ENCODE assay signal across 11 mouse cellular contexts in the genomic region with DNA sequence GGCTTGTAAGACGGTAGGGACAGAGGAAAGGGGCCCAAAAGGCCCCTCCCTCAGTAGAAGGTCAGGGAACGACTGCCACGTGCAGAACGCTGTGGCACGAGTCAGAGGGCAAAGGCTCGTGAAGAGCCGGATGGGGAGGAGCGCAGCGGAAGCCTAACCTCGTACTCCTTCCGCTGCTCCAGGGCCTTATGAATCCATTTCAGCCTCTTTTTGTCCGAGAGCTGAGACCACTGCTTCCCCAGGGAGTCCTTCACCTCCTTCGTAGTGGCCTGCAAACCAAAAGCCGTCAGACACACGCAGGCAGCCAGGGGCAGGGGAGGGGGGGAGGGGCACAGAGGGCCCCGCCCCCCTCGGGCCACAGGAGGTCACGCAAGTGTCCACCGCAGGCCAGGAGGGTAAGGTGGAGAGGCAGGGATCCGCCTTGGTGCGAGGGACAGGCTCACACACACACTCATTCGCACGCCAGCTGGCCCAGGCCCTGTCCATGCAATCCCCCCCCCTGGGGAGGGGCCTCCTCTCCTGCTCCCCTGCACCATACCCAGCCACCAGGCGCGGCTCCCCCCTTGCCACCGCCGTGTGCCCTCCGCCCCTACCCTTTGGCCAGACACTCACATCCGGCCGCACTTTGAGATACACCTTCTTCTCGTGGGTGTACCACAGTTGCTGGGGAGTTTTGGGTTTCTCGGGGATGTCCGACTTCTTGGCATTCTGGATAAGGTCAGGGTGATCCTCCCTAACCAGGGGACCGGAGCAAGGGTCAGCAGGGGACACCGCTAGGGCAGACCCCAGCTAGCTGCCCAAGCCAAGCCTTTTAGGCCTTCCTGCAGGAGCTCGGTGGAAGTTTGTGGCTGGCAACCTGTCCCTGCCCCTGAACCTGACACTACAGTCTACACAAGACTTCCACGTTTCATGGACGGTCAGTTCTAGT. TPM values are rescaled to one million over a fixed set of nuclear protein-coding genes. Genes with fewer than 3 reads are reported as not detected.
DNase-seq lines count a peak whose midpoint lies in the region; ATAC-seq and TF ChIP-seq lines count a peak whose summit lies in the region.
"Had no signal": no experiment of that assay in that cellular context is flagged by ENCODE, and none has a peak within 500 bp of the region (broad histone marks: within the 10 kb centered on the region; RNA-seq: fewer than 3 reads in every experiment).

No protein-coding gene starts in this region.

- H3K36me3 ChIP-seq in lung, embryonic 14.5 days (ENCODE audit: insufficient read depth): peaks cover 93% of the 10 kb centered on the region
- H3K36me3 ChIP-seq in embryonic facial prominence, embryonic 15.5 days: peaks cover 80% of the 10 kb centered on the region
- peaks cover 77% of the 10 kb centered on the region for H3K36me3 ChIP-seq in liver, postnatal 0 days (replicated peaks; ENCODE audit: insufficient read depth, low read length)

- no peak for TF ChIP-seq CTCF in lung, embryonic 14.5 days (IDR thresholded peaks at IDR 0.05; ENCODE audit: low read depth)
- no peak for TF ChIP-seq CTCF in liver, postnatal 0 days (IDR thresholded peaks at IDR 0.05; ENCODE audit: low read depth)

- TF ChIP-seq EP300 in liver, postnatal 0 days (IDR thresholded peaks at IDR 0.05; ENCODE audit: low read depth): no peak

- WGBS in lung, embryonic 14.5 days: 43% methylated on average over 38 of the region's 38 CpGs
- WGBS in embryonic facial prominence, embryonic 15.5 days: 45% methylated on average over 38 of the region's 38 CpGs
- 65% methylated on average over 31 of the region's 38 CpGs for WGBS in liver, postnatal 0 days (ENCODE audit: insufficient replicate concordance)

- no peak for ATAC-seq in lung, embryonic 14.5 days (ENCODE audit: insufficient read depth)
- no peak for ATAC-seq in embryonic facial prominence, embryonic 15.5 days (ENCODE audit: insufficient number of reproducible peaks, low FRiP score, low TSS enrichment, low read depth)
- ATAC-seq in liver, postnatal 0 days: peak; percentile 3; the same call in 1 of the 2 replicates
- ATAC-seq: CD4-positive, CD25-positive, alpha-beta regulatory T cell, adult 4 months had no signal

- H3K4me2 ChIP-seq in lung, embryonic 14.5 days: peak overlapping the region; percentile 33; the same call in 1 of the 2 replicates
- no peak overlapping the region for H3K4me2 ChIP-seq in embryonic facial prominence, embryonic 15.5 days (replicated peaks)
- peak overlapping the region; percentile 82 for H3K4me2 ChIP-seq in liver, postnatal 0 days (ENCODE audit: low read depth, low read length)

- H3K9me3 ChIP-seq in lung, embryonic 14.5 days (ENCODE audit: low read depth, low read length): no peaks in the 10 kb centered on the region
- no peaks in the 10 kb centered on the region for H3K9me3 ChIP-seq in embryonic facial prominence, embryonic 15.5 days (replicated peaks)
- no peaks in the 10 kb centered on the region for H3K9me3 ChIP-seq in liver, postnatal 0 days (ENCODE audit: low read length)
- H3K9me3 ChIP-seq: megakaryocyte, embryonic 14.5 days had no signal

- DNase-seq in cerebellum, adult 9-10 months: peak; percentile 50
- DNase-seq in cerebellum, postnatal 25 days: no peak
- peak; percentile 10 for DNase-seq in lung, embryonic 14.5 days
- DNase-seq in lung, postnatal 14 days: no peak
- DNase-seq in liver, postnatal 0 days: peak; percentile 40
- no peak for DNase-seq in right cerebral cortex, postnatal 14 days
- DNase-seq in thymus, adult 18-20 months: no peak
- DNase-seq: heart, postnatal 36 days had no signal

- H3K4me3 ChIP-seq in lung, embryonic 14.5 days (ENCODE audit: low read depth, low read length): no peak overlapping the region
- no peak overlapping the region for H3K4me3 ChIP-seq in embryonic facial prominence, embryonic 15.5 days (replicated peaks)
- 0 out of 2 replicates have a peak overlapping the region, but pooled peaks have one; percentile 0 for H3K4me3 ChIP-seq in liver, postnatal 0 days (ENCODE audit: low read depth, low read length)

- no peaks in the 10 kb centered on the region for H3K27me3 ChIP-seq in lung, embryonic 14.5 days (ENCODE audit: insufficient read depth, low read length)
- H3K27me3 ChIP-seq in embryonic facial prominence, embryonic 15.5 days: no peaks in the 10 kb centered on the region
- H3K27me3 ChIP-seq in liver, postnatal 0 days (ENCODE audit: insufficient read depth, low read length): no peaks in the 10 kb centered on the region
- H3K27me3 ChIP-seq: megakaryocyte, embryonic 14.5 days had no signal

- H3K9ac ChIP-seq in lung, embryonic 14.5 days: no peak overlapping the region
- 0 out of 2 replicates have a peak overlapping the region, but pooled peaks have one; percentile 5 for H3K9ac ChIP-seq in embryonic facial prominence, embryonic 15.5 days
- H3K9ac ChIP-seq in liver, postnatal 0 days (replicated peaks): peak overlapping the region; percentile 55

- no peak overlapping the region for H3K27ac ChIP-seq in lung, embryonic 14.5 days (ENCODE audit: low read depth)
- H3K27ac ChIP-seq in embryonic facial prominence, embryonic 15.5 days (replicated peaks): no peak overlapping the region
- H3K27ac ChIP-seq in liver, postnatal 0 days (ENCODE audit: low read depth): peak overlapping the region; percentile 46

- H3K4me1 ChIP-seq in lung, embryonic 14.5 days (ENCODE audit: insufficient read depth): peaks cover 8% of the 10 kb centered on the region; the same call in 1 of the 2 replicates
- peaks cover 41% of the 10 kb centered on the region for H3K4me1 ChIP-seq in embryonic facial prominence, embryonic 15.5 days
- peaks cover 36% of the 10 kb centered on the region for H3K4me1 ChIP-seq in liver, postnatal 0 days (ENCODE audit: insufficient read depth)

RNA-seq across cellular contexts. Expression of gene Ubtf, which starts 8.5 kb away (rescaled TPM):
- polyA plus RNA-seq in lung, embryonic 14.5 days (2014; fragmentation: Nextera tagmentation; extraction: Ambion mirVana): 86.0 and 93.8 TPM in 2 replicates
- 86.6 and 87.3 TPM in 2 replicates for polyA plus RNA-seq in embryonic facial prominence, embryonic 15.5 days (2015; fragmentation: Nextera tagmentation; extraction: Ambion mirVana)
- polyA plus RNA-seq in liver, postnatal 0 days (2015; fragmentation: Nextera tagmentation; extraction: Ambion mirVana): 32.4 and 32.5 TPM in 2 replicates

RNA-seq across cellular contexts. Expression of gene Atxn7l3, which starts 14.6 kb away (rescaled TPM):
- 17.4 TPM in 2 replicates for polyA plus RNA-seq in lung, embryonic 14.5 days (2014; fragmentation: Nextera tagmentation; extraction: Ambion mirVana)
- polyA plus RNA-seq in embryonic facial prominence, embryonic 15.5 days (2015; fragmentation: Nextera tagmentation; extraction: Ambion mirVana): 18.4 and 20.0 TPM in 2 replicates
- polyA plus RNA-seq in liver, postnatal 0 days (2015; fragmentation: Nextera tagmentation; extraction: Ambion mirVana): 4.5 and 4.6 TPM in 2 replicates

RNA-seq across cellular contexts. Expression of gene Tmub2, which starts 26.3 kb away (rescaled TPM):
- 48.8 and 49.9 TPM in 2 replicates for polyA plus RNA-seq in lung, embryonic 14.5 days (2014; fragmentation: Nextera tagmentation; extraction: Ambion mirVana)
- polyA plus RNA-seq in embryonic facial prominence, embryonic 15.5 days (2015; fragmentation: Nextera tagmentation; extraction: Ambion mirVana): 58.3 and 59.5 TPM in 2 replicates
- polyA plus RNA-seq in liver, postnatal 0 days (2015; fragmentation: Nextera tagmentation; extraction: Ambion mirVana): 19.4 and 20.8 TPM in 2 replicates

RNA-seq across cellular contexts. Expression of gene Asb16, which starts 42.5 kb away (rescaled TPM):
- polyA plus RNA-seq in lung, embryonic 14.5 days (2014; fragmentation: Nextera tagmentation; extraction: Ambion mirVana): 0.08 TPM in 1 of 2 replicates, not detected in the other
- polyA plus RNA-seq in embryonic facial prominence, embryonic 15.5 days (2015; fragmentation: Nextera tagmentation; extraction: Ambion mirVana): 0.12 and 0.26 TPM in 2 replicates
- polyA plus RNA-seq in liver, postnatal 0 days (2015; fragmentation: Nextera tagmentation; extraction: Ambion mirVana): not detected in 2 replicates
- polyA plus RNA-seq: CD4-positive, CD25-positive, alpha-beta regulatory T cell, adult 4 months had no signal

RNA-seq across cellular contexts. Expression of gene Slc4a1, which starts 55.0 kb away (rescaled TPM):
- polyA plus RNA-seq in lung, embryonic 14.5 days (2014; fragmentation: Nextera tagmentation; extraction: Ambion mirVana): 6.0 and 6.9 TPM in 2 replicates
- polyA plus RNA-seq in embryonic facial prominence, embryonic 15.5 days (2015; fragmentation: Nextera tagmentation; extraction: Ambion mirVana): 5.0 and 5.2 TPM in 2 replicates
- polyA plus RNA-seq in liver, postnatal 0 days (2015; fragmentation: Nextera tagmentation; extraction: Ambion mirVana): 311 and 329 TPM in 2 replicates
- polyA plus RNA-seq: CD4-positive, CD25-positive, alpha-beta regulatory T cell, adult 4 months had no signal

Comparison
In these comparisons a context has a peak if more than half of its experiments do, and no peak if none do; other contexts are left out.
1. DNase-seq: peak in cerebellum, adult 9-10 months (single experiment), lung, embryonic 14.5 days (single experiment) and liver, postnatal 0 days (single experiment); none in cerebellum, postnatal 25 days (0 of 2), lung, postnatal 14 days (single experiment), right cerebral cortex, postnatal 14 days (single experiment) and thymus, adult 18-20 months (0 of 2).